Mouse (Mus musculus) spleen, adult 18-20 months (tissue): ENCODE measurements at regions not wholly inside any gene's neighbourhood (a gene's known extent, or its start where the extent isn't known, plus 50 kb on each side); places are given as distances from the start of the nearest gene placed in this dataset.

Source experiments
- DNase-seq, 2 experiments: peaks; one replicate each; pipeline ENCODE4 v3.0.0; 2022; ENCODE audit warnings: mixed read lengths in 2 of 2

DNA sequence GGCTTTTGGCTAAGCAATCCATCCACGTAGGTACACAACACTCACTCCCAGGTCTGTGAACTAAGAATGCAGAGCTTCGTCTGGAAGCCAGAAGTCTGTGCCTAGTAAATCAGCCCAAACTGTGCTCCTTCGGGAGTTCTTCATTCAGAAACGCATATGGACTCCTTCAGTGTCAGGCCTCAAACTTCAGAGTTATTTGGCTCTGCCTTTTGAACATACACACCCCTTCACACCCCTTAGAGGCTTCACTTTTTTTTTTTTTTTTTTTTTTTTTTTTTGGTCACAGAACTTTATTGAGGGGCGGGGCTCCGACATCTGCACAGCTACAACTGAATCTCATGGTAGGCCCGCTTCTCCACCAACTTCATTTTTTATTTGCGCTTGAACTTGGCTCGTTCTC lies 120.1 kb upstream of the Gm37988 start:
- DNase-seq, result no peak

DNA sequence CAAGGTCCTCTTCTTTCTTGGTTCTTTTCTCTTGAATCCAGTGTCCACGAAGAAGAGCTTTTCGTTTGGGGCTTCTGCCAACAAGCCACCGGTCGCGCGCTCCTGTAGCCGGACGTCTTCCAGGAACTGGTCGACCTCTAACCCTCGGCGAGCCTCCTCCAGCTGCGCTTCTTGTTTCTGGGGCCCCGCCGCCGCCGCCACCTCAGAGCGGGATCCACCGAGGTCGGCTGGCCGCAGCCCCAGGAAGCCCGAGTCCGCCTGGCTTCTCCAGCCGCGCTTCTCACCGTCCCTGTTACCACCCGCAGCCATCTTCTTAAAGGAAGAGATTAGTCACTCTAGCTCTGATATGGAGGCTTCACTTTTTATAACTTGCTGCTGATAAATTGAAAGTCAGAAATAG lies 118.6 kb upstream of the Gm37988 start:
- no peak for DNase-seq

DNA sequence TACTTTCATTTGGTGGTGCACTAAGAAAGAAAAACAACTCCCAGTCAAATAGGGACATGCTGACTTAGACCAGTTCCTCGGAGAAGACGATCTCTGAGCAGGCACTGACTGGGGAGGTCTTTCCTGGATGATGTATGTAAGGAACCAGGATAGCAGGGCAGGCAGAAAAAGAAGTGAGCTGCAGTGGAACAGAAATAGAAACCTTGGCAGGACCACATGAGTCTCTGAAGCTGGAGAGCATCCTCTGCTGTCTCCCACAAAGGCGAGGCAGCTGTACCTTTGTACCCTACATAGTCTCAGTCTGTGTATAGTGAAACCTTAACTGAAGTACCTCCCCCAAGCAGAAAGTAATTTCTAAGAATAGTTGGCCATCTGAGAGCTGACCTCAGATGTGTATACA lies 104.4 kb upstream of the Gm37988 start:
- DNase-seq, result no peak

DNA sequence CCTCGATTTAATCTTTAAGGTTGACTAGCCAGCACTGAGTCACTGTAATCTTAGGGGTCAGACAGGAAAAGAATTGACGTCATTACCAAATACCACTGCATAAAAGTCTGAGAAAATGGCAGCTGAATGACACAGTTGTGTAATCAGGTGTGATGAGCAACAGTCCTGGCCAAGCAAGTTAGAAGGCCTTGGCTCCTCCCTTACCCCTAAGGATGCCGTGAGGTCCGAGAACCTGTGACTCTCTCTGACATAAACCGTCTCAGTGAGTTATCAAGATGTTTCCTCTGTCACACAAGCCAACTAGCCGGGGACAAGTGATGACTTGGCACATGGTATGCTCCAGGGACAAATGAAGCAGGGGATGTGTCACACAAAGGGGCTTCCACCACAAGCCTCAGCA lies 101.5 kb upstream of the Gm37988 start:
- no peak for DNase-seq

DNA sequence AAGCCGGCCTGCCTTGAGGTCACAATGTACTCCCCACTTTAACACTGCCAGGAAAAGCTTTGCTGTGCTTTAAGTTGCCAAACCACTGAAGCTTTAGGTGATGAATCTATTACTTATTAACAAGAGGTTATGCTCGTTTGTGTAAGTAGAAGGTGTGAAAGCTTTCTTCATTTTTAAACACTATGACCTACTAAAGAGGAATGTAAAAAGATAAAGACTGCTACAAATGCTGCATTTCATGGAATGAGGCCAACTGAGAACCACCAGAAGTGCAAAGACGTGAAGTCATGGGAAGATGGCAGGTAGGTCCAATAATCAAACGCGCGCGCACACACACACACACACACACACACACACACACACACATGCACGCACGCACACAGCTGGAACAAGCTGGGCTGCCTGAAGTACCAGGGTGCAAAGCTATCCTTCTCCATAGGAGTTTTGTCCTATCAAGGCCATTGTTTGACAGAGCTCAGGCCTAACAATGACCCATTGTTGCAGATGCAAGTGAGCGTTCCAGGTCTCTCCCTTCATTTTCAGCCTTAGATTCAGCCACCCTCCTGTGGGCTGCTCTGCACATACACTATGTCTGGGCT lies 85.3 kb upstream of the Gm37988 start:
- DNase-seq, result no peak
